Mouse (Mus musculus): ENCODE measurements around the gene Zmynd19. TPM values are rescaled to one million over a fixed set of nuclear protein-coding genes. Genes with fewer than 3 reads are reported as not detected.

Gene Zmynd19
- polyA plus RNA-seq, 1 experiment from 2014 or later: 11.0 TPM

- peaks cover 6% of the 10 kb centered on the region; the same call in 1 of the 2 replicates for H3K36me3 ChIP-seq (ENCODE audit: control insufficient read depth, insufficient read depth, low read length)
- H3K4me1 ChIP-seq (ENCODE audit: control insufficient read depth in 2 of 2, insufficient read depth in 2 of 2, low read length in 2 of 2): peaks cover 0 to 5% of the 10 kb centered on the region in 2 experiments; a peak in 2 of 4 replicates
- no peak overlapping the region for H3K27ac ChIP-seq (replicated peaks in 1 of 2; ENCODE audit: control insufficient read depth in 1 of 2, insufficient read depth in 1 of 2, low read depth in 2 of 2, low read length in 2 of 2)
- no peak overlapping the region for H3K9ac ChIP-seq (ENCODE audit: low read length)
- no peak overlapping the region for H3K4me2 ChIP-seq (ENCODE audit: low read length)
- H3K27me3 ChIP-seq (ENCODE audit: control insufficient read depth, insufficient read depth, low read length): no peaks in the 10 kb centered on the region
- H3K9me3 ChIP-seq (ENCODE audit: control insufficient read depth, low read length): no peaks in the 10 kb centered on the region
- ATAC-seq (ENCODE audit: insufficient number of reproducible peaks, insufficient read depth, low FRiP score, low read depth): no peak
- 62% methylated on average over 7 of the region's 7 CpGs for WGBS
- no peak overlapping the region for H3K4me3 ChIP-seq (ENCODE audit: control insufficient read depth in 1 of 2, insufficient read depth in 1 of 2, low read depth in 1 of 2, low read length in 2 of 2)
Observed at GRCm38 (mm10) chr2:24926965-24927358, 22.6 kb upstream of the Zmynd19 start.

- no peak overlapping the region for H3K4me2 ChIP-seq (ENCODE audit: low read length)
- H3K9ac ChIP-seq (ENCODE audit: low read length): no peak overlapping the region
- no peak for ATAC-seq (ENCODE audit: insufficient number of reproducible peaks, insufficient read depth, low FRiP score, low read depth)
Observed at GRCm38 (mm10) chr2:24927810-24928479, 21.6 kb upstream of the Zmynd19 start.

GRCm38 (mm10) chr2:24929119-24929518 is 20.5 kb upstream of the Zmynd19 start:
- Histone ChIP-seq H3K36me3 (ENCODE audit: control insufficient read depth, insufficient read depth, low read length) (peaks cover 6% of the 10 kb centered on the region; the same call in 1 of the 2 replicates), H3K4me2 (ENCODE audit: low read length) (no peak overlapping the region), H3K27me3 (ENCODE audit: control insufficient read depth, insufficient read depth, low read length) (no peaks in the 10 kb centered on the region), H3K27ac (replicated peaks in 1 of 2; ENCODE audit: control insufficient read depth in 1 of 2, insufficient read depth in 1 of 2, low read depth in 2 of 2, low read length in 2 of 2) (no peak overlapping the region), H3K4me3 (ENCODE audit: control insufficient read depth in 1 of 2, insufficient read depth in 1 of 2, low read depth in 1 of 2, low read length in 2 of 2) (no peak overlapping the region), H3K9me3 (ENCODE audit: control insufficient read depth, low read length) (no peaks in the 10 kb centered on the region), H3K4me1 (ENCODE audit: control insufficient read depth in 2 of 2, insufficient read depth in 2 of 2, low read length in 2 of 2) (peaks cover 0 to 6% of the 10 kb centered on the region in 2 experiments; a peak in 3 of 4 replicates), H3K9ac (ENCODE audit: low read length) (no peak overlapping the region)
- no peak for ATAC-seq (ENCODE audit: insufficient number of reproducible peaks, insufficient read depth, low FRiP score, low read depth)
- 52% methylated on average over 2 of the region's 2 CpGs for WGBS

More at GRCm38 (mm10) chr2:24927810-24928479, 21.6 kb upstream of the Zmynd19 start:
- peaks cover 6% of the 10 kb centered on the region; the same call in 1 of the 2 replicates for H3K36me3 ChIP-seq (ENCODE audit: control insufficient read depth, insufficient read depth, low read length)
- no peaks in the 10 kb centered on the region for H3K27me3 ChIP-seq (ENCODE audit: control insufficient read depth, insufficient read depth, low read length)
- no peak overlapping the region for H3K4me3 ChIP-seq (ENCODE audit: control insufficient read depth in 1 of 2, insufficient read depth in 1 of 2, low read depth in 1 of 2, low read length in 2 of 2)
- H3K27ac ChIP-seq (replicated peaks in 1 of 2; ENCODE audit: control insufficient read depth in 1 of 2, insufficient read depth in 1 of 2, low read depth in 2 of 2, low read length in 2 of 2): no peak overlapping the region; a peak in 1 of 4 replicates
- 62% methylated on average over 4 of the region's 4 CpGs for WGBS
- H3K4me1 ChIP-seq (ENCODE audit: control insufficient read depth in 2 of 2, insufficient read depth in 2 of 2, low read length in 2 of 2): peaks cover 0 to 5% of the 10 kb centered on the region in 2 experiments; a peak in 2 of 4 replicates
- H3K9me3 ChIP-seq (ENCODE audit: control insufficient read depth, low read length): no peaks in the 10 kb centered on the region

- H3K4me2 ChIP-seq (ENCODE audit: low read length): no peak overlapping the region
- H3K4me3 ChIP-seq (ENCODE audit: control insufficient read depth in 1 of 2, insufficient read depth in 1 of 2, low read depth in 1 of 2, low read length in 2 of 2): no peak overlapping the region
- H3K36me3 ChIP-seq (ENCODE audit: control insufficient read depth, insufficient read depth, low read length): peaks cover 6% of the 10 kb centered on the region; the same call in 1 of the 2 replicates
- no peaks in the 10 kb centered on the region for H3K9me3 ChIP-seq (ENCODE audit: control insufficient read depth, low read length)
- H3K27me3 ChIP-seq (ENCODE audit: control insufficient read depth, insufficient read depth, low read length): no peaks in the 10 kb centered on the region
- no peak for ATAC-seq (ENCODE audit: insufficient number of reproducible peaks, insufficient read depth, low FRiP score, low read depth)
- H3K4me1 ChIP-seq (ENCODE audit: control insufficient read depth in 2 of 2, insufficient read depth in 2 of 2, low read length in 2 of 2): peaks cover 0 to 11% of the 10 kb centered on the region in 2 experiments; a peak in 3 of 4 replicates
- H3K27ac ChIP-seq (replicated peaks in 1 of 2; ENCODE audit: control insufficient read depth in 1 of 2, insufficient read depth in 1 of 2, low read depth in 2 of 2, low read length in 2 of 2): no peak overlapping the region
- 86% methylated on average over 5 of the region's 5 CpGs for WGBS
- no peak overlapping the region for H3K9ac ChIP-seq (ENCODE audit: low read length)
Observed at GRCm38 (mm10) chr2:24929593-24929992, 20.0 kb upstream of the Zmynd19 start.

GRCm38 (mm10) chr2:24934441-24934963 is 15.1 kb upstream of the Zmynd19 start:
- ATAC-seq (ENCODE audit: insufficient number of reproducible peaks, insufficient read depth, low FRiP score, low read depth): peak; percentile 45
- Histone ChIP-seq H3K27me3 (ENCODE audit: control insufficient read depth, insufficient read depth, low read length) (no peaks in the 10 kb centered on the region), H3K4me3 (ENCODE audit: control insufficient read depth in 1 of 2, insufficient read depth in 1 of 2, low read depth in 1 of 2, low read length in 2 of 2) (peak overlapping the region; percentile 51 to 77), H3K9me3 (ENCODE audit: control insufficient read depth, low read length) (no peaks in the 10 kb centered on the region), H3K4me2 (ENCODE audit: low read length) (peak overlapping the region; percentile 99), H3K27ac (replicated peaks in 1 of 2; ENCODE audit: control insufficient read depth in 1 of 2, insufficient read depth in 1 of 2, low read depth in 2 of 2, low read length in 2 of 2) (no peak overlapping the region; a peak in 1 of 4 replicates), H3K36me3 (ENCODE audit: control insufficient read depth, insufficient read depth, low read length) (no peaks in the 10 kb centered on the region), H3K4me1 (ENCODE audit: control insufficient read depth in 2 of 2, insufficient read depth in 2 of 2, low read length in 2 of 2) (peaks cover 0 to 7% of the 10 kb centered on the region in 2 experiments; a peak in 2 of 4 replicates), H3K9ac (ENCODE audit: low read length) (peak overlapping the region; percentile 84)
- 7% methylated on average over 19 of the region's 19 CpGs for WGBS

- ATAC-seq (ENCODE audit: insufficient number of reproducible peaks, insufficient read depth, low FRiP score, low read depth): peak; percentile 94
- no peaks in the 10 kb centered on the region for H3K9me3 ChIP-seq (ENCODE audit: control insufficient read depth, low read length)
- H3K4me2 ChIP-seq (ENCODE audit: low read length): peak within 1 kb of the TSS; percentile 99
- WGBS: under 1% methylated on average over 46 of the region's 49 CpGs
- peak within 1 kb of the TSS; percentile 51 to 77 for H3K4me3 ChIP-seq (ENCODE audit: control insufficient read depth in 1 of 2, insufficient read depth in 1 of 2, low read depth in 1 of 2, low read length in 2 of 2)
- peak within 1 kb of the TSS in 1 of 2 experiments; percentile 28; a peak in 2 of 4 replicates for H3K27ac ChIP-seq (replicated peaks in 1 of 2; ENCODE audit: control insufficient read depth in 1 of 2, insufficient read depth in 1 of 2, low read depth in 2 of 2, low read length in 2 of 2)
- H3K4me1 ChIP-seq (ENCODE audit: control insufficient read depth in 2 of 2, insufficient read depth in 2 of 2, low read length in 2 of 2): peaks cover 0 to 7% of the 10 kb centered on the region in 2 experiments; a peak in 2 of 4 replicates
- H3K9ac ChIP-seq (ENCODE audit: low read length): peak within 1 kb of the TSS; percentile 84
- no peaks in the 10 kb centered on the region for H3K36me3 ChIP-seq (ENCODE audit: control insufficient read depth, insufficient read depth, low read length)
- H3K27me3 ChIP-seq (ENCODE audit: control insufficient read depth, insufficient read depth, low read length): no peaks in the 10 kb centered on the region
Observed at GRCm38 (mm10) chr2:24935057-24935796, 14.4 kb upstream of the Zmynd19 start, which contains the start of gene Arrdc1. Arrdc1 (minus strand) TSS chr2:24935252.

GRCm38 (mm10) chr2:24942092-24942491 is 7.5 kb upstream of the Zmynd19 start:
- H3K27me3 ChIP-seq (ENCODE audit: control insufficient read depth, insufficient read depth, low read length): no peaks in the 10 kb centered on the region
- 68% methylated on average over 4 of the region's 4 CpGs for WGBS

More at GRCm38 (mm10) chr2:24942092-24942491, 7.5 kb upstream of the Zmynd19 start:
- Histone ChIP-seq H3K4me1 (ENCODE audit: control insufficient read depth in 2 of 2, insufficient read depth in 2 of 2, low read length in 2 of 2) (no peaks in the 10 kb centered on the region), H3K4me2 (ENCODE audit: low read length) (no peak overlapping the region), H3K9ac (ENCODE audit: low read length) (no peak overlapping the region), H3K36me3 (ENCODE audit: control insufficient read depth, insufficient read depth, low read length) (no peaks in the 10 kb centered on the region), H3K9me3 (ENCODE audit: control insufficient read depth, low read length) (no peaks in the 10 kb centered on the region), H3K4me3 (ENCODE audit: control insufficient read depth in 1 of 2, insufficient read depth in 1 of 2, low read depth in 1 of 2, low read length in 2 of 2) (no peak overlapping the region), H3K27ac (replicated peaks in 1 of 2; ENCODE audit: control insufficient read depth in 1 of 2, insufficient read depth in 1 of 2, low read depth in 2 of 2, low read length in 2 of 2) (no peak overlapping the region)
- ATAC-seq (ENCODE audit: insufficient number of reproducible peaks, insufficient read depth, low FRiP score, low read depth): no peak

Measured in heart, embryonic 14.5 days (tissue).